Mouse (Mus musculus): ENCODE results near the gene Alk.

GRCm38 (mm10) chr17:72017329-72017728 is 587.1 kb downstream of the Alk start:
- no peak for TF ChIP-seq CTCF (IDR thresholded peaks at IDR 0.05; ENCODE audit: low read depth, low read length)
- TF ChIP-seq EP300 (IDR thresholded peaks at IDR 0.05; ENCODE audit: insufficient read depth, low read depth, low read length) = no peak
